Mouse (Mus musculus): ENCODE measurements around the gene Lgals3bp. TPM values are rescaled to one million over a fixed set of nuclear protein-coding genes. Genes with fewer than 3 reads are reported as not detected.
"Not testable (repeated sequence)": the region's sequence is repeated elsewhere in the genome, so short reads cannot be mapped to it uniquely, and the experiment has no call there.

The Lgals3bp gene
- polyA plus RNA-seq, 1 experiment, result 52.7 TPM

DNA sequence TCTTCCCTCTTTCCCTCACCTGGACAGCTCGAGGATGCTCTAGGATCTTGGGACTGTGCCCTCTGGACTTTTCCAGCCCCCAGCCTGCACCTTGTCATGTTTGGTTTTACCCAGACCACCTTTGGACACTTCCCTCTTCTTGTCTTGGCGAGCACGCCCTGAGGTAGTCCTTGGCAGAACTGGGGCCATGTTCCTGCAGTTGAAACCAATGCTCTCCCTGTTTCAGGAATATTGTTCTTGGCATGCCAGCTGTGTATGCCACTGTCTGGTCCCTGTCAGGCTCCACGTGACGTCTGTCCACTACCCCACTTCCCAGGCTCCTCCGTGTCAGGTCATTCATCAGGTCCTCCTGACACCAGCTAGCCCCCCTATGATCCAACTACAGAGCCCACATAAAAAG lies 23.2 kb downstream of the Lgals3bp start:
- TF ChIP-seq CTCF (IDR thresholded peaks at IDR 0.05; ENCODE audit: control insufficient read depth, insufficient read depth, low read length) (no peak), POLR2A (IDR thresholded peaks at IDR 0.05; ENCODE audit: borderline replicate concordance, control insufficient read depth, low read depth, low read length) (no peak)
- no peak overlapping the region for H3K4me3 ChIP-seq (replicated peaks; ENCODE audit: control insufficient read depth, low read depth, low read length)
- WGBS, result 80% methylated on average over 6 of the region's 6 CpGs
- H3K27ac ChIP-seq (ENCODE audit: control insufficient read depth, insufficient read depth, low read depth, low read length, poor library complexity), result no peak overlapping the region
- H3K4me1 ChIP-seq (ENCODE audit: control insufficient read depth, insufficient read depth, low read length), result no peaks in the 10 kb centered on the region

DNA sequence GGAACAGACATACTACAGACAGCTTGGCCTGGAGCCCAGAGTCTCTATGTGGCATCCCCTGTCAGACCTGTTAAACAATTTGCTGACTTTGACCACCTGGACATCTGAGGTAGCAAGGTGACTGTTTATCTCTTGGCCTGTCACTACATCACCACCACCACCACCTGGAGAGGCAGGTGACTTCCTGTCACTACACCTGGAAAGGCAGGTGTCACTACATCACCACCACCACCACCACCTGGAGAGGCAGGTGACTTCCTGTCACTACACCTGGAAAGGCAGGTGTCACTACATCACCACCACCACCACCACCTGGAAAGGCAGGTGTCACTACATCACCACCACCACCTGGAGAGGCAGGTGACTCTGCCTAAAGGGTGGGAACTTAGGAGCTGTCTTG lies 25.6 kb downstream of the Lgals3bp start:
- not testable (repeated sequence) for H3K4me1 ChIP-seq (ENCODE audit: control insufficient read depth, insufficient read depth, low read length); H3K4me3 ChIP-seq (replicated peaks; ENCODE audit: control insufficient read depth, low read depth, low read length); H3K27ac ChIP-seq (ENCODE audit: control insufficient read depth, insufficient read depth, low read depth, low read length, poor library complexity)

DNA sequence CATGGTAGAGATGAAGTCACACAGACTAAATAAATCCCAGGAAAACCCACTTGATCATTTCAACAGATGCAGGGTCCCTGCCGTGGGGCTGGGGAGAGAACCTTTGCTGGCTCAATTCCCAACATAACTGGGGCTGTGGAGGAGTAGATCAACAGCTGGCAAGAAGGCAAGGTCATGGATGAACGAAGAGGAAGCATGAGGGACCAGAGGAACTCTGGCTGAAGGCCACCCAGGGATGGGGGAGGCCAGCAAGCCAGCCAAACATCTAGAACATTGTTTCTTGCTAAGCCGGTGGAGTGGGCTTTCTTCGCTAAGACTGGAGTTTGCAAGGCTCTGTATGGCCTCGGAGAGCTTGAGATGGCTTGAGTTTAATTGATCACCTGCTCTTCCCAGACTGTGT lies 26.0 kb downstream of the Lgals3bp start:
- 82% methylated on average over 5 of the region's 5 CpGs for WGBS
- H3K4me3 ChIP-seq (replicated peaks; ENCODE audit: control insufficient read depth, low read depth, low read length), result no peak overlapping the region
- no peak for TF ChIP-seq CTCF (IDR thresholded peaks at IDR 0.05; ENCODE audit: control insufficient read depth, insufficient read depth, low read length)
- no peak for TF ChIP-seq POLR2A (IDR thresholded peaks at IDR 0.05; ENCODE audit: borderline replicate concordance, control insufficient read depth, low read depth, low read length)

DNA sequence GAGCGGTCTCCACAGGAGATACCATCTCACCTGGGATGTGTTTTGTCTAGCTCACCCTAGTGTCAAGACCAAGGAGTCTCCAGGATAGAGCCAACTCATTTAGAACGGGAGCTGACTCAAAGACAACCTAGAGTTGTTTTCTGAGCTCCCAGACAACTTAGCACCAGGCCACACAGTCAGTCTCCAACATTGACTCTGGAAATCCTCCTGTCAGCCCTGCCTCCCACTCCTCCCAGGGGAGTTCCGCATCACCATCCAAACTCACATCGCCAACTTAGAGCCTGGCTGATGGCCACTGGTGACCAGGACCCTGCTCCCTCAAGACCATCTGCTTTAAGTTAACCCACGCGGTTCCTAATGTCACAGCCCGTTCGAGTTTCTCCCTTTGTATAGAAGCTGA lies 26.4 kb downstream of the Lgals3bp start:
- no peak overlapping the region for H3K27ac ChIP-seq (ENCODE audit: control insufficient read depth, insufficient read depth, low read depth, low read length, poor library complexity)
- TF ChIP-seq CTCF (IDR thresholded peaks at IDR 0.05; ENCODE audit: control insufficient read depth, insufficient read depth, low read length), result no peak
- no peak for TF ChIP-seq POLR2A (IDR thresholded peaks at IDR 0.05; ENCODE audit: borderline replicate concordance, control insufficient read depth, low read depth, low read length)
- H3K4me3 ChIP-seq (replicated peaks; ENCODE audit: control insufficient read depth, low read depth, low read length), result no peak overlapping the region
- whole genome bisulfite sequencing, result 83% methylated on average over 8 of the region's 8 CpGs
- no peaks in the 10 kb centered on the region for H3K4me1 ChIP-seq (ENCODE audit: control insufficient read depth, insufficient read depth, low read length)

More for the DNA sequence above, 26.0 kb downstream of the Lgals3bp start:
- Histone ChIP-seq H3K4me1 (ENCODE audit: control insufficient read depth, insufficient read depth, low read length) (no peaks in the 10 kb centered on the region), H3K27ac (ENCODE audit: control insufficient read depth, insufficient read depth, low read depth, low read length, poor library complexity) (no peak overlapping the region)

DNA sequence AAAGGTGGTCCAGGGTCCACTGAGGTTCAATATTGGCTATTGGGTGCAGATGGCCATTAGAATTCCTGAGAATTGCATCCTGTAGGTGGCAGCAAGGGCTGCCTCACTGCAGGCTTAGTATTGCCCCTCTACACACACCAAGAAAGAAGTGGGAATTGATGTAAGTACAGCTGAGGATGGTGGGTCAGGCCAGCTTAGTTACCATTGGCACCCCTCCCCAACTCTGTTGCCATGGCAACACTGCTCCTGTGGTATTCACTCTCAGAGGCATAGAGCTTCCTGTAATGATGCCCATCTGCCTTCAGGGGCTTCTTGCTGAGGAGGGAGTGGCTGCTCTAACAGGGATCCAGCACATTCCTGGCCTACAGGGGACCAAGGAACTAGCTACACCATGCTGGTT lies 26.9 kb downstream of the Lgals3bp start:
- no peak overlapping the region for H3K4me3 ChIP-seq (replicated peaks; ENCODE audit: control insufficient read depth, low read depth, low read length)
- TF ChIP-seq POLR2A (IDR thresholded peaks at IDR 0.05; ENCODE audit: borderline replicate concordance, control insufficient read depth, low read depth, low read length) (no peak), CTCF (IDR thresholded peaks at IDR 0.05; ENCODE audit: control insufficient read depth, insufficient read depth, low read length) (no peak)
- H3K27ac ChIP-seq (ENCODE audit: control insufficient read depth, insufficient read depth, low read depth, low read length, poor library complexity), result no peak overlapping the region
- no peaks in the 10 kb centered on the region for H3K4me1 ChIP-seq (ENCODE audit: control insufficient read depth, insufficient read depth, low read length)

DNA sequence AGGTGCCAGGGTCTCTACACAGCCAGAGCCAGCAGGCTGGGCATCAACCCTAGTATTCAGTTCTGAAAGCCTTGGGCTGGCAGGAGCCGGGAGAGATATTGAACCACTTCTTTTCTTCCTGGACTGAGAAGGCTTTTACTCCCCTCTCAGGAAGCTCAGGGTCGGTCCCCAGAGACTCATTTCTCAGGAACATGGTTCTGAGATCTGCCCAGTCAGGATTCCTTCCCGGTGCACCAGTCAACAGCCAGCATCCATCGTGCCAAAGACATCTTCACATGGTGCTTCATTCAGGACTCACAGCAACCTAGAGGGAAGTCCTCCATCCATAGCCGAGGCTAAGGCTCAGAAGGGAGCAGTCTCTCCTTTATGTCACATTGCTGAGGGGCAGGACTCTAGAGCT lies 27.4 kb downstream of the Lgals3bp start:
- no peak overlapping the region for H3K4me3 ChIP-seq (replicated peaks; ENCODE audit: control insufficient read depth, low read depth, low read length)
- TF ChIP-seq CTCF (IDR thresholded peaks at IDR 0.05; ENCODE audit: control insufficient read depth, insufficient read depth, low read length), result no peak
- no peak for TF ChIP-seq POLR2A (IDR thresholded peaks at IDR 0.05; ENCODE audit: borderline replicate concordance, control insufficient read depth, low read depth, low read length)
- H3K27ac ChIP-seq (ENCODE audit: control insufficient read depth, insufficient read depth, low read depth, low read length, poor library complexity), result no peak overlapping the region
- H3K4me1 ChIP-seq (ENCODE audit: control insufficient read depth, insufficient read depth, low read length), result no peaks in the 10 kb centered on the region
- WGBS, result 67% methylated on average over 5 of the region's 5 CpGs

DNA sequence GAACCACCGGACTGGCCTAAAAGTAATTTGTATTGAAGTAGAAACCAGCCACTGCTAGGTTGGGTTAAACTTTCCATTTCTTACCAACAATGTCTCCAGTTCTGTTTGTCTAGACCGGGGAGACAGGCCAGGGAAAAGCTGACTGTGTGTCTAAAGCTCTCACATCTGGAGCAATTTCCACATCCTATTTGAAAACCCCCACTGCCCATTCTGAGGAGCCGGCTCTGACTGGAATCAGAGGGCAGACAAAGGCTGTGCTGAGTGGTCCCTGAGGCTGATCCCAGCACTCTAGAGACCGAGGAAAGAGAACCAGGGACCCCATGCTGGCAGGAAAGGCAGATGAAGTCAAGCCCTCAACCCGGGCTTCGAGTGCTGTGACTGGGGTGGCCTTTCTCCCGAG lies 29.3 kb downstream of the Lgals3bp start:
- WGBS, result 74% methylated on average over 7 of the region's 7 CpGs

DNA sequence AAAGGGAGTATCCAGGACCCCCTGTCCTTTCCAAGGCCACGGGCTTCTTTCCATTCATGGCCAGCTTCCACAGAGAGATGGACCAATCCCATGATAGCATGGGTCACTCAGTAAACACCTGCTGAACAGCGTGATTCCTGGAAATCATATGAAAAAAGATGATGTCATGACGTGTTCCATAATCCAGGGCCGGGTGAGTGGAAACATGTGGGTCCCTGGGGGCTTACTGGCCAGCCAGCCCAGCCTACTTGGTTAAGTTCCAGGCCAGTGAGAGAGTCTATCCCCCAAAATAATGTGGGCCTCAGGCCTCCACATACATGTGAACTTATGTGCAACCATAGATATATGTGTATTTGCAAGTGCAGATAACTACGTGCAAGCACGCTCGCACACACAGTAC lies 30.0 kb downstream of the Lgals3bp start:
- WGBS, result 86% methylated on average over 7 of the region's 7 CpGs
- TF ChIP-seq CTCF (IDR thresholded peaks at IDR 0.05; ENCODE audit: control insufficient read depth, insufficient read depth, low read length) (no peak), POLR2A (IDR thresholded peaks at IDR 0.05; ENCODE audit: borderline replicate concordance, control insufficient read depth, low read depth, low read length) (no peak)

More for the DNA sequence above, 29.3 kb downstream of the Lgals3bp start:
- TF ChIP-seq CTCF (IDR thresholded peaks at IDR 0.05; ENCODE audit: control insufficient read depth, insufficient read depth, low read length), result no peak
- TF ChIP-seq POLR2A (IDR thresholded peaks at IDR 0.05; ENCODE audit: borderline replicate concordance, control insufficient read depth, low read depth, low read length), result no peak
- no peak overlapping the region for H3K27ac ChIP-seq (ENCODE audit: control insufficient read depth, insufficient read depth, low read depth, low read length, poor library complexity)
- no peak overlapping the region for H3K4me3 ChIP-seq (replicated peaks; ENCODE audit: control insufficient read depth, low read depth, low read length)
- H3K4me1 ChIP-seq (ENCODE audit: control insufficient read depth, insufficient read depth, low read length), result no peaks in the 10 kb centered on the region; the same call in 1 of the 2 replicates

DNA sequence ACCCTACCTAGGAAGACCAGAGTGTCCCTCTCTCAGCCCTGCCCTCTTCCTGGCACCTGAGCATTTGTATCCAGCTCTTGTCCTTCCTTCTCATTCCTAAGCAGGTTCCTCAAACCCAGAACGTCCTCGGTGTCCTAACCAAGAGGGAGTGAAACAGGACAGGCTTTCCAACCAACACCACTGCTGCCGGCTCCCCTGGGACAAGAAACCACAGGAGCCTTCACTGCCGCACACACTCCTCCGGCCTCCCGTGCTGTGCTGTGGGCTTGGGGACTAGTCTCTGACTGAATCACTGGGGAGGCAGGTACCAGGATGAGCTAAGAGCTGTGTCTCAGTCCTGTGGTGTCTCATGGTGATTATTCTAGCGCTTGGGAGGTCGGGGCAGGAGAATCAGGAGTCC lies 32.2 kb downstream of the Lgals3bp start:
- H3K27ac ChIP-seq (ENCODE audit: control insufficient read depth, insufficient read depth, low read depth, low read length, poor library complexity), result no peak overlapping the region
- no peaks in the 10 kb centered on the region; the same call in 1 of the 2 replicates for H3K4me1 ChIP-seq (ENCODE audit: control insufficient read depth, insufficient read depth, low read length)
- no peak for TF ChIP-seq CTCF (IDR thresholded peaks at IDR 0.05; ENCODE audit: control insufficient read depth, insufficient read depth, low read length)
- no peak for TF ChIP-seq POLR2A (IDR thresholded peaks at IDR 0.05; ENCODE audit: borderline replicate concordance, control insufficient read depth, low read depth, low read length)
- H3K4me3 ChIP-seq (replicated peaks; ENCODE audit: control insufficient read depth, low read depth, low read length), result no peak overlapping the region
- 68% methylated on average over 8 of the region's 8 CpGs for WGBS

More for the DNA sequence above, 30.0 kb downstream of the Lgals3bp start:
- no peak overlapping the region for H3K4me3 ChIP-seq (replicated peaks; ENCODE audit: control insufficient read depth, low read depth, low read length)
- H3K27ac ChIP-seq (ENCODE audit: control insufficient read depth, insufficient read depth, low read depth, low read length, poor library complexity), result no peak overlapping the region
- no peaks in the 10 kb centered on the region; the same call in 1 of the 2 replicates for H3K4me1 ChIP-seq (ENCODE audit: control insufficient read depth, insufficient read depth, low read length)

Data from bone marrow, adult 2 months (tissue).